Mouse (Mus musculus) embryo, embryonic 11 days (tissue): Measurements from ENCODE around the gene Chrm1.
"Not testable (repeated sequence)": the region's sequence is repeated elsewhere in the genome, so short reads cannot be mapped to it uniquely, and the experiment has no call there.

Experiments
- DNase-seq: peaks from one replicate; pipeline ENCODE4 v3.0.0-alpha.2; 2015

Chrm1 gene

GRCm38 (mm10) chr19:8719037-8719436 lies 55.4 kb downstream of the Chrm1 start:
- DNase-seq = not testable (repeated sequence)

GRCm38 (mm10) chr19:8721378-8721777 lies 57.8 kb downstream of the Chrm1 start:
- DNase-seq = no peak

- no peak for DNase-seq
Measured at GRCm38 (mm10) chr19:8722021-8722420, 58.4 kb downstream of the Chrm1 start.

- DNase-seq = no peak
Measured at GRCm38 (mm10) chr19:8722559-8722906, 58.9 kb downstream of the Chrm1 start.

- peak; percentile 99 for DNase-seq
Measured at GRCm38 (mm10) chr19:8722907-8723573, 59.5 kb downstream of the Chrm1 start, which contains the start of gene Slc3a2. Gene Slc3a2 (minus strand): TSS chr19:8723369.

GRCm38 (mm10) chr19:8723574-8724346 lies 60.2 kb downstream of the Chrm1 start:
- DNase-seq = peak; percentile 24

- DNase-seq = no peak
Measured at GRCm38 (mm10) chr19:8724392-8724791, 60.8 kb downstream of the Chrm1 start.

GRCm38 (mm10) chr19:8725081-8725613 lies 61.6 kb downstream of the Chrm1 start:
- DNase-seq = no peak

- no peak for DNase-seq
Measured at GRCm38 (mm10) chr19:8726609-8727390, 63.2 kb downstream of the Chrm1 start.

GRCm38 (mm10) chr19:8727495-8728114 lies 64.0 kb downstream of the Chrm1 start:
- no peak for DNase-seq

GRCm38 (mm10) chr19:8728335-8729099 lies 64.9 kb downstream of the Chrm1 start:
- not testable (repeated sequence) for DNase-seq
